Mouse (Mus musculus): Measurements from ENCODE around the gene Trim46.

DNA sequence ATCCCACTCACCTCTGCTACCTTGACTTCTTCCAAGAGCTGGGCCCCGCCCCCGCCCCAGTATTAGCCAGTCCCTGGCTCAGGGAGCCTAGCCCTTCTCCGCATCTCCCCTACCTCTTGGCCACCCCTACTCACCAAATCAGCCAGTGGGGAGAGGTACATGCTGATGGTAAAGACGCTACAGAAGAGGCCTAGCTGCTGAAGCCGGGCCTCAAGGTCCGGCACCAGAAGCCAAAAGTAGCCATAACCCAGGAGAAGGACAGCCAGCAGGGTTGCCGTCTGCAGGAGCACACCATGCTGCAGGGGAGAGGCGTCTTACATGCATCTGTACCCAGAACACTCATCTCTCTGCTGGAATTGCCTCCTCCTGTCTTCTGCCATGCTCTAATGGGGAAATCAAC lies 22.8 kb upstream of the Trim46 start:
- TF ChIP-seq EP300 (IDR thresholded peaks at IDR 0.05; ENCODE audit: low read depth) (no peak), CTCF (IDR thresholded peaks at IDR 0.05; ENCODE audit: low read depth) (no peak)

All from heart, postnatal 0 days (tissue).